Mouse (Mus musculus): ENCODE results near the gene Trp53bp1.

Trp53bp1 gene

GRCm38 (mm10) chr2:121149679-121150078 is 121.5 kb downstream of the Trp53bp1 start:
- DNase-seq (ENCODE audit: extremely low spot score, low read depth, low spot score), result no peak

Data from hindlimb bud, embryonic 11.5 days (tissue).